ENCODE assay signal across 13 mouse cellular contexts in genomic region chr3:127823886-127824863, GRCm38 (mm10). TPM values are rescaled to one million over a fixed set of nuclear protein-coding genes. Genes with fewer than 3 reads are reported as not detected.
A peak's percentile ranks its signal among the peaks of the same experiment; 100 is the strongest.
DNase-seq lines count a peak whose midpoint lies in the region; ATAC-seq and TF ChIP-seq lines count a peak whose summit lies in the region.
"Had no signal": no experiment of that assay in that cellular context is flagged by ENCODE, and none has a peak within 500 bp of the region (broad histone marks: within the 10 kb centered on the region; RNA-seq: fewer than 3 reads in every experiment).

No protein-coding gene starts in this region.

- TF ChIP-seq POLR2A in heart, adult 2 months (IDR thresholded peaks at IDR 0.05; ENCODE audit: insufficient read depth, low read depth, low read length), result no peak

- no peaks in the 10 kb centered on the region; the same call in 1 of the 2 replicates for H3K4me1 ChIP-seq in heart, adult 2 months (ENCODE audit: control insufficient read depth, insufficient read depth, low read length)

- TF ChIP-seq EP300 in heart, adult 2 months (IDR thresholded peaks at IDR 0.05; ENCODE audit: insufficient read depth, low read depth, low read length), result no peak

- peak; percentile 76 for DNase-seq in heart, adult 11 months
- DNase-seq in heart, adult 2 months, result no peak
- peak; percentile 54 to 59 for DNase-seq in B cell, adult 2 months
- DNase-seq in left cerebral cortex, postnatal 10 days (ENCODE audit: extremely low spot score in 1 of 2, low spot score in 2 of 2), result no peak
- no peak for DNase-seq in left cerebral cortex, adult 9 months (ENCODE audit: low spot score in 2 of 2)
- no peak for DNase-seq in kidney, adult 18-20 months
- DNase-seq: cerebellum, postnatal 36 days; gastrocnemius, postnatal 10 days; heart, postnatal 36 days; kidney, postnatal 10 days; lung, postnatal 10 days had no signal

- WGBS in heart, adult 2 months, result 83% methylated on average over 17 of the region's 17 CpGs

- H3K27ac ChIP-seq in heart, adult 2 months, result no peak overlapping the region

- H3K9ac ChIP-seq in heart, adult 2 months (ENCODE audit: low read depth, low read length), result no peak overlapping the region

- H3K27me3 ChIP-seq in heart, adult 2 months (ENCODE audit: control insufficient read depth, insufficient read depth, low read length), result no peaks in the 10 kb centered on the region

- ATAC-seq in granulocyte monocyte progenitor cell, adult 5-6 weeks (replicated peaks; ENCODE audit: poor library complexity, severe bottlenecking), result peak; percentile 86
- peak; percentile 81 for ATAC-seq in neutrophil, adult 5-6 weeks (ENCODE audit: extremely low read depth, insufficient number of reproducible peaks, low FRiP score, poor library complexity, severe bottlenecking)

- no peak overlapping the region for H3K4me3 ChIP-seq in heart, adult 2 months

- H3K36me3 ChIP-seq in heart, adult 2 months (ENCODE audit: control insufficient read depth, insufficient read depth, low read length), result no peaks in the 10 kb centered on the region

- no peak for TF ChIP-seq CTCF in heart, adult 2 months (IDR thresholded peaks at IDR 0.05)

- intact Hi-C loops in heart, adult 2 months (cut with DNase I), result no loop called here
- intact Hi-C loops in left cerebral cortex, postnatal 10 days (cut with DNase I), result no loop called here

- H3K79me2 ChIP-seq in heart, adult 2 months (replicated peaks; ENCODE audit: control insufficient read depth, insufficient read depth, low read length), result peaks cover 2% of the 10 kb centered on the region

RNA-seq across cellular contexts. Expression of gene Ap1ar, which starts 13.1 kb away (rescaled TPM):
- total RNA-seq in heart, adult 2 months (2021), result 10 to 100 TPM; 17.6 to 18.2 TPM
- polyA plus RNA-seq in heart, adult 2 months (2012; rRNA removed), result 12.0 and 17.7 TPM in 2 replicates
- total RNA-seq in granulocyte monocyte progenitor cell, adult 5-6 weeks (2014; fragmentation: Nextera tagmentation), result 56.0 and 88.6 TPM in 2 replicates
- total RNA-seq in granulocyte monocyte progenitor cell, adult 5-6 weeks (2017), result 57.4 and 59.7 TPM in 2 replicates
- 43.0 and 58.7 TPM in 2 replicates for total RNA-seq in neutrophil, adult 5-6 weeks (2017)
- 10 to 100 TPM; 70.6 to 76.0 TPM for total RNA-seq in left cerebral cortex, postnatal 10 days (2021)

RNA-seq across cellular contexts. Expression of gene Tifa, which starts 34.6 kb away (rescaled TPM):
- 1 to 10 TPM; 1.6 to 2.3 TPM for total RNA-seq in heart, adult 2 months (2021)
- 1.3 and 2.0 TPM in 2 replicates for polyA plus RNA-seq in heart, adult 2 months (2012; rRNA removed)
- total RNA-seq in granulocyte monocyte progenitor cell, adult 5-6 weeks (2014; fragmentation: Nextera tagmentation), result 49.4 and 52.3 TPM in 2 replicates
- total RNA-seq in granulocyte monocyte progenitor cell, adult 5-6 weeks (2017), result 51.3 and 53.6 TPM in 2 replicates
- 32.7 and 33.5 TPM in 2 replicates for total RNA-seq in neutrophil, adult 5-6 weeks (2017)
- total RNA-seq in left cerebral cortex, postnatal 10 days (2021), result 1 to 10 TPM; 2.8 to 3.0 TPM

RNA-seq across cellular contexts. Expression of gene Alpk1, which starts 43.8 kb away (rescaled TPM):
- total RNA-seq in heart, adult 2 months (2021), result 1 to 10 TPM; 2.4 to 3.0 TPM
- polyA plus RNA-seq in heart, adult 2 months (2012; rRNA removed), result 1.4 and 2.4 TPM in 2 replicates
- 10.5 and 16.1 TPM in 2 replicates for total RNA-seq in granulocyte monocyte progenitor cell, adult 5-6 weeks (2014; fragmentation: Nextera tagmentation)
- 14.9 and 19.7 TPM in 2 replicates for total RNA-seq in granulocyte monocyte progenitor cell, adult 5-6 weeks (2017)
- 2.9 and 4.9 TPM in 2 replicates for total RNA-seq in neutrophil, adult 5-6 weeks (2017)
- 1 to 10 TPM; 3.9 to 5.9 TPM for total RNA-seq in left cerebral cortex, postnatal 10 days (2021)

Comparison
In these comparisons a context has a peak if more than half of its experiments do, and no peak if none do; other contexts are left out.
1. DNase-seq: peak in heart, adult 11 months (single experiment) and B cell, adult 2 months (2 of 2); none in heart, adult 2 months (0 of 2), left cerebral cortex, postnatal 10 days (0 of 2), left cerebral cortex, adult 9 months (0 of 2) and kidney, adult 18-20 months (single experiment).